Mouse (Mus musculus): ENCODE results near the gene Hacd1.
A peak's percentile ranks its signal among the peaks of the same experiment; 100 is the strongest.

Hacd1 gene

GRCm38 (mm10) chr2:13960136-13960535 is 95.8 kb downstream of the Hacd1 start:
- no peak for DNase-seq

DNA sequence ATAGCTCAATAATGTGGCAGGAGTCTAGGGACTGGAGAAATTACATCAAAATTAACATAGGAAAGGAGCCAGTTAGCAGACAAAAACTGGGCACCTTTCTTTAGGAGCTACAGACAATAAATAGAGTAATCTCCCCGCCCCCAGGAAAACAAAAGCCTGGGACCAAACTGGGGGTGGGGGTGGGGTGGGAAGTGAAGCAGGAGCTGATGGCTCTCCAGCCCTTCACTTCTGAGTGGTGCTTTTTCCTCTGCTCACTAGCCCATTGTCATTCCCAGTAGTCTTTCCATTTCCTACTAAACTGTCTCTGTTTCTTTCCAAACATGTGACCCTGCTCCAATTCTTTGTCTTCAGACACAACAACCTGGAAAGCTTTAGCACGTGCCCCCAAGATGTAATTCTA is 99.5 kb downstream of the Hacd1 start:
- no peak for DNase-seq

GRCm38 (mm10) chr2:13938118-13938517 is 117.8 kb downstream of the Hacd1 start:
- DNase-seq = peak in 1 of 2 experiments; percentile 59

- no peak for DNase-seq
These were observed 120.6 kb downstream of the Hacd1 start for GRCm38 (mm10) chr2:13935343-13935742.

GRCm38 (mm10) chr2:13932253-13932652 is 123.7 kb downstream of the Hacd1 start:
- no peak for DNase-seq

DNA sequence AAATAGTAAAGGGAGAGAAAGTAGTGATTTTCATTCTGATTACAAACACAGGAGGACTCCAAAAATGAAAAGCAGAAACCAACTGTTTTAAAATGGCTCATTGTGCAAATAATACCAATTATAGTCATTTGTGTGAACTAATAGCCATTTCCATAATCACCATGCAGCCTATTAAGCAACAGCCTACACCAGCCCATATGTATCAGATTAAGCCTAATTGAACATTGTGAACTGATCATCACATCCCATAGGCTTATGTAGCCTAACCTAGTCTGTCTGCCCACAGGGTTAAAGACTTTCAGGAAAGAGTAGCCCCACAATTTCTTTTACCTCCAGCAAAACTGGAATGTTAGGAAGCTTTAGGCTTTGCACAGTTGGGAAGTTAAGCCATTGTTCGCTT is 125.2 kb downstream of the Hacd1 start:
- no peak for DNase-seq

GRCm38 (mm10) chr2:13888568-13888967 is 167.4 kb downstream of the Hacd1 start:
- DNase-seq = no peak

- DNase-seq = no peak
These were observed 198.5 kb downstream of the Hacd1 start for GRCm38 (mm10) chr2:13857461-13857860.

DNA sequence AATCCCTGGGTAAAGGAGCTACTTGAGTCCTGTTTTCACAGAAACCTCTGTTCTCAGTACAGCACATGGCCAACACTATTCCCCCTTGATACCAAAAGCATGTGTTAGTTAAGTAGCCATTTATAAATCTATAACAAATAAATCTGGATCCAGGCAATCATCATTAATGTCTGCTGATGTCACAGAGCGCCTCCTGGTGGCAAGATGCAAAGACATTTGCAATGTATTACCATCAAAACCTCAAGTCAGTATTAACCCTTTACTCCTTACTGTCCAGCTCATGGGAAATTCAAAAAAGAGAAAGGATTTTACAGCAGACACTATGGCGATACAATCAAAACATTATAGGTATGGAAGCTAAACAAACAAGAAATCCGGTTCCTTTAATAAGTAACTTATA is 200.4 kb downstream of the Hacd1 start:
- DNase-seq = peak in 1 of 2 experiments; percentile 59

- no peak for DNase-seq
These were observed 219.6 kb downstream of the Hacd1 start for GRCm38 (mm10) chr2:13836310-13836709.

DNA sequence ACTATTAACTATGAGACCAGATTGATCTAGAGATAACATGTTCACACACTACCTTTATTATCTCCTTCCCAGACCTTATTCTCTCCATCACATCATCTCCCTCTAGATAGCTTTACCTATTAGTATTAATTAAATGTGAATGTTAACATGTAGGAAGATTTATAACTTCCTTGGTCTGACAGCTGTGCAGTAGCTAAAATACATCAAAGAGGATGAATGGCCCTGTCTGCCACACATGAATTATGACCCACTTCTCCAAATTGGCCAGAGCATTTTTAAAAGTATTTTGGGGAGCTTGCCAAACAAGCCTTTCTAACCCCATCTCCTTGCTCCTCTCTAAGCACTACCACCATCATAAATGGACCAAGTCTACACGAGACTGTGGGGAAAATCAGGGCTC is 220.9 kb downstream of the Hacd1 start:
- DNase-seq = no peak

DNA sequence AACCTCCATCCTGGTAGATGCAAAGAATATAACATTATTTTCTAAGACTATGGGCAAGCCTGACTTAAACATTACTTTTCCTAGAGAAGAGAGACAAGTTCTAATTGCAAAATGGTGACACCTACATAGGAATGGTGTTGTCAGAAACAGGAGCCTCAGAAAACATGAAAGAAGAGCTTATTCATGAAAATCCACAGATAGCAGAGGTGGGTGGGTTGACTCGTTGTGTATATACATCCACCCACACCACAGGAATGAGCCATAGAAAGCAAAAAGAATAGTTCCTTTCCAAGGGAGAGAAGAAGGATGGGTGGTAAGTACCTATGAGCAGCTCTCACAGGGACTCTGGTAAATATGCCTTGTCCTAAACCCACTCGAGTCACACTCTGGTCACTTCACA is 239.3 kb downstream of the Hacd1 start:
- DNase-seq = no peak

DNA sequence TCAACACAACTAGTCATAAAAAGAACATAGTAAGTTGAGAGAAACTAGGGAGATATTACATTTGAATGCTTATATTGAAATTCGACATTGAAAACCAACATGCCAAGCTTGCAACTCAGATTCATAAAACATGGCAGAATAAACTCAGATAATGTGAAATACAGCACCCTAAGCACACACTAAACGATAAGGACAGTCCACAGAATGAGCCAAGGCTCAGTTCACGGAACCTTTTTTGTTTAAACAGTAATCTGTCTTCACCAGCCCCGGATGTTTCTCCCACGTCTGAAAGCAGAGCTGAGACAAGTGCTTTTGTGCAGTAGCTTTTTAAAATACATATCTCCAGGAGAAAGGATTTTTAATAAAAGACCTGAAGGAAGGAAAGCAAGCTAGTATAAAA is 247.3 kb downstream of the Hacd1 start:
- DNase-seq = no peak

DNA sequence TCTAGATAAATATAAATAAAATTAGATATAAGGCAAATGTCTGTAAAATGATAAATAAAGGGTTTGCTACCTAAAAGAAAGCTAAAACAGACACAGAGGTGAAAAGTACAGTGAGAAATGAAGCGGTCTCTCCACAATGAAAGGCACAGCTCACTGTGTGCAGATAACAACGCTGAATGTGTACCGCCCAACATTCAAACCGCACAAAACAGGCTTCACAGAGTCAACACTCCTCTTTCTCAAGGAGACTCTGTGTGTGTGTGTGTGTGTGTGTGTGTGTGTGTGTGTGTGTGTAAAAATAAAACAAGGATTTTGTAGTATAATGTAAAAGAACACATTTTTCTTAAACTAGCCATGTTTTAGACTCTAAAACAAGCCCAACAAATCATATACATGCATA is 247.9 kb downstream of the Hacd1 start:
- DNase-seq = no peak

GRCm38 (mm10) chr2:13806120-13806519 is 249.8 kb downstream of the Hacd1 start:
- peak in 1 of 2 experiments; percentile 25 for DNase-seq

DNA sequence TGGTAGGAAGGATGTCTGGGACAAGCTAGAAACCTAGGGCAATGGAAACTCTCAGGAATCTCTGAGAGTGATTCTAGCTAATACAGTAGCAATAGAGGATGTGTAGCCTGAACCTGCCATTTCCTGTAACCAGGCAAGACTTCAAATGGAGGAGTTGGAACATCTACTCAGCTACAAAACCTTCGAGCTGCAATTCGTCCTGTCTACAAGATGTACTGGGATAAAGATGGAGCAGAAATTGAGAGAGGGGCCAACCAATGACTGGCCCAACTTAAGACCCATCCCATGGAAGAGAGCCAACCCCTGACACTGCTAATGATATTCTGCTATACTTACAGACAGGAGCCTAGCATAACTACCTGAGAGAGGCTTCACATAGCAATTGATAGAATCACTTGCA is 255.3 kb downstream of the Hacd1 start:
- DNase-seq = no peak

All from kidney, postnatal 36 days (tissue).